Mouse (Mus musculus) spleen, adult 2 months (tissue): ENCODE data around the gene Rnf145.

Experiments
- CTCF ChIP-seq: fragments of 200-500 bp; IDR thresholded peaks from 2 replicates; pipeline ENCODE4 v1.5.1; 2011; ENCODE audit warnings: mild to moderate bottlenecking, inconsistent platforms; ENCODE audit not compliant: insufficient read depth, insufficient read length, insufficient replicate concordance; ENCODE audit errors: extremely low read depth
- POLR2A ChIP-seq: fragments of 200-500 bp; IDR thresholded peaks from 2 replicates; pipeline ENCODE4 v1.6.1; 2011; ENCODE audit warnings: low read depth, low read length, inconsistent platforms

DNA sequence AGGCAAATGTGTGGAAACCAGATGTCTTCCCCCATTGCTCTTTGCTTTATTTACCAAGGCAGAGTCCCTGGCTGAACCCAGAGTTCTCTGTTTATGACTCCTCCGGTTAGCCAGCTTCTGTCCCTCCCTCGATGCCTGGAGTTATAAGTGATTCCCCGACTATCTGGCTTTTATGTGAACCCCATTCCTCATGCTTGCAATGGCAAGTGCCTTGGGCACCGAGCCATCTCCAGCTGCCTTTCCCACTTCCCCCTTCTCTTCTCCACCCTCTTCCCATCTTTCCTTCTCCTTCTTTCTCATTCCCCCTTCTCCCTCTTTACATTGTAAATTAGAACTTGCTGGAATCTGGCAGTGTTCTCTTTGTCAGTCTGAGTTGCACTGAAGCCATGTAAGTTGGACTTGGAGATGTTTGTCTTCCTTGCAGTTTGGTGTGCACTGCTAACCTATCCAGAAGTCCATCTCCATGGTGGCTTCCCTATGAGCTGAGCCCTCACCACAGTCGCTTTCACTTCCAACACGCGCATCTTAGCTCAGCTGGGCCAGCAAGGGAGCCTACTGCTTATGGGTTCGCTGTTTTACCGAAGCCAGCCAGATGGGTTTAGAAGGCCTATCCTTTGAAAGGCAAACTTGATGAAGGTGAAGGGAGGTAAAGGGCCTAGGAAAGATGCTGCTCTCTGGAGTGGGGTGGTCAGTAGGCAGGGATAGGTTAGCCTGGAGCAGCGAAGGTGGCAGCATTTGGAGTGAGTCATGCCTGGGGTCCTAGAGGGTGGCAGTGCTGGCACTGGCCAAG, 19.9 kb downstream of the Rnf145 start:
- TF ChIP-seq CTCF (no peak), POLR2A (no peak)
